Mouse (Mus musculus): ENCODE data around the gene Gm7735. TPM values are rescaled to one million over a fixed set of nuclear protein-coding genes. Genes with fewer than 3 reads are reported as not detected.

The Gm7735 gene
- polyA plus RNA-seq, 1 experiment: not detected

- Histone ChIP-seq H3K9me3 (replicated peaks; ENCODE audit: control insufficient read depth, insufficient read depth, low read length, poor library complexity, severe bottlenecking) (no peaks in the 10 kb centered on the region), H3K27ac (ENCODE audit: insufficient read depth, low read length) (no peak within 1 kb of the TSS), H3K36me3 (ENCODE audit: control insufficient read depth, insufficient read depth, low read length, poor library complexity, severe bottlenecking) (no peaks in the 10 kb centered on the region), H3K4me3 (ENCODE audit: low read depth, low read length) (no peak within 1 kb of the TSS), H3K27me3 (ENCODE audit: control insufficient read depth, insufficient read depth, low read length, poor library complexity, severe bottlenecking) (no peaks in the 10 kb centered on the region), H3K4me1 (ENCODE audit: control insufficient read depth, insufficient read depth, low read length) (no peaks in the 10 kb centered on the region), H3K9ac (ENCODE audit: low read depth, poor library complexity, severe bottlenecking) (no peak within 1 kb of the TSS)
- TF ChIP-seq CTCF (IDR thresholded peaks at IDR 0.05; ENCODE audit: low read depth, low read length) (no peak), POLR2A (IDR thresholded peaks at IDR 0.05; ENCODE audit: insufficient read depth, low read length) (no peak), EP300 (IDR thresholded peaks at IDR 0.05; ENCODE audit: insufficient read depth, low read depth, low read length) (no peak)
Measured at GRCm38 (mm10) chr16:89205561-89205960, 36.3 kb downstream of the Gm7735 start, which contains the start of gene Krtap20-2. Gene Krtap20-2, plus strand, starts transcription at chr16:89205861.

Other genes with a start within 250 kb of the Gm7735 start
- not detected in 2 replicates for gene Krtap19-9b, start 237.2 kb upstream of the Gm7735 start, polyA plus RNA-seq (2011; ENCODE audit: insufficient read depth, insufficient read length, low read depth, missing spikeins)
- gene Krtap16-3, start 206.6 kb upstream of the Gm7735 start, polyA plus RNA-seq (2011; ENCODE audit: insufficient read depth, insufficient read length, low read depth, missing spikeins): not detected in 2 replicates
- gene Krtap22-2, start 158.7 kb upstream of the Gm7735 start, polyA plus RNA-seq (2011; ENCODE audit: insufficient read depth, insufficient read length, low read depth, missing spikeins): not detected in 2 replicates
- not detected in 2 replicates for gene Gm10229, start 154.2 kb upstream of the Gm7735 start, polyA plus RNA-seq (2011; ENCODE audit: insufficient read depth, insufficient read length, low read depth, missing spikeins)
- not detected in 2 replicates for gene Krtap6-1, start 137.8 kb upstream of the Gm7735 start, polyA plus RNA-seq (2011; ENCODE audit: insufficient read depth, insufficient read length, low read depth, missing spikeins)
- not detected in 2 replicates for gene Gm10228, start 128.0 kb upstream of the Gm7735 start, polyA plus RNA-seq (2011; ENCODE audit: insufficient read depth, insufficient read length, low read depth, missing spikeins)
- gene Krtap6-5, start 121.6 kb upstream of the Gm7735 start, polyA plus RNA-seq (2011; ENCODE audit: insufficient read depth, insufficient read length, low read depth, missing spikeins): not detected in 2 replicates
- not detected in 2 replicates for gene 1110025L11Rik, start 105.5 kb upstream of the Gm7735 start, polyA plus RNA-seq (2011; ENCODE audit: insufficient read depth, insufficient read length, low read depth, missing spikeins)
- not detected in 2 replicates for gene Krtap6-3, start 85.5 kb upstream of the Gm7735 start, polyA plus RNA-seq (2011; ENCODE audit: insufficient read depth, insufficient read length, low read depth, missing spikeins)
- not detected in 2 replicates for gene Gm6358, start 28.6 kb upstream of the Gm7735 start, polyA plus RNA-seq (2011; ENCODE audit: insufficient read depth, insufficient read length, low read depth, missing spikeins)
- not detected in 2 replicates for gene Gm10061, start 18.4 kb upstream of the Gm7735 start, polyA plus RNA-seq (2011; ENCODE audit: insufficient read depth, insufficient read length, low read depth, missing spikeins)
- gene Gm9789, start 11.5 kb upstream of the Gm7735 start, polyA plus RNA-seq (2011; ENCODE audit: insufficient read depth, insufficient read length, low read depth, missing spikeins): not detected in 2 replicates
- gene 1110057P08Rik, start 5.2 kb downstream of the Gm7735 start, polyA plus RNA-seq (2011; ENCODE audit: insufficient read depth, insufficient read length, low read depth, missing spikeins): not detected in 2 replicates
- not detected in 2 replicates for gene Krtap20-2, start 36.4 kb downstream of the Gm7735 start, polyA plus RNA-seq (2011; ENCODE audit: insufficient read depth, insufficient read length, low read depth, missing spikeins)
- gene Krtap21-1, start 234.4 kb downstream of the Gm7735 start, polyA plus RNA-seq (2011; ENCODE audit: insufficient read depth, insufficient read length, low read depth, missing spikeins): not detected in 2 replicates